Mouse (Mus musculus) cerebellum, postnatal 4 days (tissue): ENCODE results near the gene F3.
"Not testable (repeated sequence)": the region's sequence is repeated elsewhere in the genome, so short reads cannot be mapped to it uniquely, and the experiment has no call there.

ENCODE experiments used
- DNase-seq, 2 experiments: peaks; one replicate each; pipeline ENCODE4 v3.0.0; 2022; ENCODE audit warnings: low spot score in 2 of 2, mixed read lengths in 1 of 2

Gene F3

DNA sequence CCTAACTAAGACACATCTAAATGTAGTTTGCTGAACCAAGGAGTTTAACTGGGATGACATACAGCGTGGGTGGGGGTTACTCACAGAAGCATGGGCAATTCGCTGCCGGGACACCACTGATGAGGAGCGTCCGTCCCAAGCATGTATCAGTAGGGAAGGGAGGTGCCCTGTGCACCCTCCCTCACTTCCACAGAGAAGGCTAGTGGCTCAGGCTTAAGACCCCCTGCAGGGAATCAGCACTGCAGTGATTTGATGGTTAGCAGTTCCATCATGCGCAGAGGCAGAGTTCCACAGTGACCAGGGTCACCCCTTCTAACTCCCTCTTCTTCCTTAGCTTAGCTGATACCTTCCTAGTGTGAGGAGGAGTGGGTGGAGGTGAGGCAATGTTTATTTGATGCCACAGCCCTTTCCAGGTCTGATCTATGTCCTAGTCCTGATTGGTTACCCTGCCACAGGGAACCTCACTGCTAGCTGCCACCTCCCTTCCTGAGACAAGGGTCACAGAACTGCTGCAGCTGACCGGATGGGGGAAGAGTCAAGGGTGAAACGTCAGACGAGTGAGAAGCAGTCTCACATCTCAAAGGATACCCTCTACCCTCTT is 15.5 kb downstream of the F3 start:
- no peak for DNase-seq

DNA sequence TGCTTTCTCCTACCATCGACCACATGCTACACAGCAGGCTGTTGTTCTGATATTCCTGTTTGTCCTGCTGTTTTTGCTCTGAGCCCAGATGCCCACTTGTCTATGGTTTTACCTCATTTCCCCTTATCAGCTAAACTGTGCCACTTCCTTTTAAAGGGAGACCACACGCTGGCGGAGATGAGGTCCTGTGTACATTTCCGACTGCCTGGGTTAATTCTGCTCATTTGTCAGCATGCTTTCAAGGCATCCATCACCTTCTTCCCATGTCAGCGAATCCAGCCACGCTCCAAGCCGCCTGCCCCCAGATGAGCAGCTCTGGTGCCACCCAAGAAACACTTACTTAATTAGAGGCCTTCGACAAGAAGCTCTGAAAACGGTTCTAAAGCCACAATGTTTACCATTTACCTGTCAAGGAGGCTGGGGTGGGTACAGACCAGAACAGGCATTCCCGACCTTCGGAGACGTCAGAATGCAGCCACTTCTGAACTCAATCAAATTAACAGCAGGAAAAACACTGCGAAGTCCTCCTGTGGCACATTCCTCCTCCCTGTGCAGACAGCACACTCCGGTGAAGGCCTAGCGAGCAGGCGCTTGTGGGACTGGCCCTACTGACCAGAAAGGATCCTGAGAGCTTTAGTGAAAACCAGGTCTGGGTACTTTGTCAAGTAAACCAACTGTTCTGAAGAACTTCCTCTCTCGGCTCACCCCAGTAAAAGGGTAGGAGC is 16.3 kb downstream of the F3 start:
- no peak for DNase-seq

DNA sequence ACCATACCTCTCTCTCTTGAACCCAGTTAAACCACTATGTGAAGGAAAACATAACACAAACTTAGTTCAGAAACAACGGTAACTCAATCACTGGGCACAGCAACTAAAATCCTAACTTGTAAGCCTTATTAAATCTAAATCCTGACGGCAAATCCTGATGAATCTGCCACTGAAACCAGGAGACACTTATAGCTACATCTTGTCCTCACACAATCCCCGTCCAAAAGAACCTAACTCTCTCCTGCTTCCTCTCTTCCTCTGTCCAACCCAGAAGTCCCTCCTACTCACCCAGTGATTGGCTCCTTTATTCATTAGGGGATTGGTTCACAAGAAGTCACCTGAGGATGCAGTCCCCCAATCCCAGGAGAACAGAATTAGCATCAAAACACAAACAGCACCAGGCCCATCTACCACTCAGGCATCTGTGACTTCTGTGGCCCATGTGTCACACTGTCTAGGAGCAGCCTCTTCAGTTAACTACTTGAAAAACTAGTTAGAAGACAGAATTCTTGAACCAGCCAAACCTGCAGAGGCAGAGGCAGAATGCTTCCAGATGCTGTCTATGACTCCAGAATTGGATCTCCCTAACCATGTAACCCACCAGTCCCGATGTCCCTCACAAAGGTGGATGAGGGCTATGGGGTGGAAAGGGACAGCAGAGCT is 18.0 kb downstream of the F3 start:
- DNase-seq, result not testable (repeated sequence)

DNA sequence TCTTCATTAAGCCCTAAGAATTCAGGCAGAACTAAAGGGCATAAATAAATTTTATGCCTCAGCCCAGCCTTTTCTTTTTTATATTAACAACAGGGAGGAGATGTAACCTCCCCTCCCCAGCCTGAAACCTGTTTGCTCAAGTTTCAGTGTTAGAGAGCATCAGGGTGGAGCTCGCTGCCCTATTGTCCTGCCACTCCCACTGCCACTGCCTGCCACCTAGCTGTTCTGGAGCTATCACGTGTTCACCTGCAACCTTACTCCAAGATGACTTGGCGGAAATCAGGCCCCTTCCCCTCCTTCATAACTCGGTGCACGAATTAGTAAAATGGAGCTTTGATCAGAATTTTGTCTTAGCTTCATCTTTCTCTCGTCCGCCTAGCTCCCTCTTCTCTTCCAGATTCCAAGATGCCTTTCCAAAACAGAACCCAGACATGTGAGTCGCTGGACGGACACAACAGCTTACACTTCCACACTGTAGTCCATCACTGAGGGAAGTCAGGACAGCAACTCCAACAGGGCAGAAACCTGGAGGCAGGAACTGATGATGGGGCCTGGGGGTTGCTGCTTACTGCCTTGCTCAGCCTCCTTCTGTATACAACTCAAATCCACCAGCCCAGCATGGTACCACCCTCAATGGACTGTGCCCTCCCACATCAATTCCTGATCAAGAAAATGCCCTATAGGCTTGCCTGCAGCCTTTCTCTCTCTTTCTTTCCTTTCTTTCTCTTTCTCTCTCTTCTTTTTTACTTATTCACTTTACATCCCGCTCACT is 31.2 kb downstream of the F3 start:
- not testable (repeated sequence) for DNase-seq

DNA sequence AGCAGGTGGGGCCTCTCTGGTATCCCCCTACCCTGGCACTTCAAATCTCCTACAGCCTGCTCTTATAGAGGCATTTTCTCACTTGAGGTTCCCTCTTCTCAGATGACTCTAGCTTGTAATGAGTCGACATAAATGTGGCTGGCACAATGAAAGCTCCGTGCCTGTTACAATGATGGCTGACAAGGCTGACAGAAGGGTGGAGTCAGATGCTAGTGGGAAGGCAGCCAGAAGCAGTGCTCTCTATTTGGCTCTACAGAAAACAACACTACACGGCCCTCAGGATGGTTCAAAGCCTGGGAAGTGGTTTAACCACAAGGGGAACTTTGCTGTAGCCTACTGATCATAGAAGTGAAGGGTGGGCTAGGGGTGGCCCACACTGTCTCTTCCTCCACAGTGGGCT is 31.8 kb downstream of the F3 start:
- DNase-seq, result no peak

DNA sequence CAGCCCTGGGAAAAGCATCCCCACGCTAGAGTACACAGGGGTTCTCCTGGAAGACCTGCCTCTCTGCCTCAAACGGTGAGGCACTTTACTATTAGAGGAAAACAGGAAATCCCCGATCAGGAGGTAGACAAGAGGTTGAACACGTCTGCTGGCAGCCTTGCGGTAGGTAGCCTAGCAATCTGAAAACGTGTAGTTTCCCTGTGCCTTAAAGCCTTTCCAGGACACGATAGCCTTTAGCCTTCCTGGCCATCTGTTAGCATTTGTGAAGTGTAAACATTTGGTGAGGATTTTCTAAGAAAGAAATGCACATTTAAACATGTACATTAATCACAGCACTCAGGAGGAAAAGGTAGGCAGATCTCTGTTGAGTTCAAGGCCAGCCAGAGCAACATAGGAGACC is 35.0 kb downstream of the F3 start:
- no peak for DNase-seq

DNA sequence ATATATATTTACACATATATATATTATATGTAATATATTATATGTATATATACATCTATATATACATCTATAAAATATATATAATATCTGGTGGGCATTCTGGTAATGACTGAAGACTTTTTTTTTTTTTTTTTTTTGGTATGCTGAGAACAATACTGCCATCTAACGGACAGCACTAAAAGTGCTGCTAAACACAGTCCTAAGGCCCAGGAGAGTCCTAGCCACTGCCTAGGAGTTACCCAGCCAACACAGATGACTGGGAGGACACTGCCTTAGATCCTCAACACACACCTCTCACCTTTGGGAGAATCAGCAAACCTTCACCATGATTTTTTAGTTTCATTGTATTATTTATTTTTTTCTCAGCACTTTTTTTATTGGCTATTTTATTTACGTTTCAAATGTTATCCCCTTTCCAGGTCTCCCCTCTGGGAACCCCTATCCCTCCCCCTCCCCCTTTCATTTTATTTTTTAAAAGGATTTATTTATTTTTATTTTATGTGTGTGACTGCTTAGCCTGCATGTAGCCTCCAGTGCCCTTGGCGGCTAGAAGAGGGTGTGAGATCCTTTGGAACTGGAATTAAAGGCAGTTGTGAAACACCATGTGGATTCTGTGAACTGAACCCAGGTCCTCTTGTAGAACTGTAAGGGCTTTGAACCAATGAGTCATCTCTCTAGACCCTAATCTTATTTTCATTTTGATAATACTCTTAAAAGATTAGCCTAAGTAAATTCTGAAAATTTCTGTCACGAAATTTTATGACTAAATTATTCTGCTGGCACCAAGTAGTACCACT is 38.9 kb downstream of the F3 start:
- no peak for DNase-seq

DNA sequence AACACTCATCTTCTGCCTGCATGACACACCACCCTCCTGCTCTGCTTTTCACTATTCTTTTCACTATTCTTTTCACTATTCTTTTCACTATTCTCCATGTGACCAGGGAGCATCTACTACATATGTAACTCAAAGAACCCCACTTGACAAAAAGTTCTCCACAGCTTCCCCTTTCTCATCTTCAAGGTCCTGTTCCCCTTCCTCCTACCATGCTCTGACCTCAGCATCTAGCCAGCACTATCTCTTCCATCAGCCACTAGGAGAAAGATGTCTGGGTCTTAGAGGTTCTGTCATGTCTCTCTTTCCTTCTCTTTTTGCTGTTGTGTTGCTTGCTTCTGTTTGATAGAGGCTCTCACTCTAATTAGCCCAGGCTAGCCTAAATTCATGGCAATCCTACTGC is 42.7 kb downstream of the F3 start:
- DNase-seq, result no peak

DNA sequence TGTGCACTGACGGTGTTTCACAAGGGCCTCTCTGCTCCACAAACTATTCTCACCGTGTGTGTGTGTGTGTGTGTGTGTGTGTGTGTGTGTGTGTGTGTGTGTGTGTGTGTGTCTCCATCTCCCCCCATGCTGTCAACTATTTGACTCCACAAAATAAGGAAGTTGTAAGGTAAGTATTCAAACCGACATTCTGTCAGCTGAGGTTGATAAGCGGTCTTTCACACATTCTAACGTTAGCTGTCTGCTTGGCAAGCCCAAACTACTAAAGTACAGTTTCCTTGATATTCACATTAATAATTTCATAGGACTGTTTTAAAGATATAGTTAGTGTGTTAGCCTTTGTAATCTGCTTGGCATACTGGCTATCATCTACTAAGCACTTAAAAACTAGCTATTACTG is 43.5 kb downstream of the F3 start:
- no peak for DNase-seq

DNA sequence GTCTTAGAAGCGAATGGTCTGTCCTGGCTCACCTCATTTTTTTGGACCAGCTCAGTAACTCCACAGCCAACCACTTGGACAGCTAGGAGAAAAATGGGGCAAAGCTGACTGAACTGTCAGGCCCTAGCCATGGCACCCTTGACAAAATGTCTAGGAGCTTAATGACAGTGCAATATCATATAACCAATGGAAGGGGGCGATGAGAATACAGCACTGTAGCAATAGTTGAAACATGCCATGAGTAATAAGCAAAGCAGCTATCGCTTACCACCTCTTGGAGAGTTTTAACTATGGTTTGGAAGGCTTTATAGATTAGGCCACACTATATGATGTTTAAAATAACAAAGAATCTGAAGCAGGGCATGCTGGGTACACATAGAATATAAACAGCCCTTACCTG is 45.4 kb downstream of the F3 start:
- no peak for DNase-seq

DNA sequence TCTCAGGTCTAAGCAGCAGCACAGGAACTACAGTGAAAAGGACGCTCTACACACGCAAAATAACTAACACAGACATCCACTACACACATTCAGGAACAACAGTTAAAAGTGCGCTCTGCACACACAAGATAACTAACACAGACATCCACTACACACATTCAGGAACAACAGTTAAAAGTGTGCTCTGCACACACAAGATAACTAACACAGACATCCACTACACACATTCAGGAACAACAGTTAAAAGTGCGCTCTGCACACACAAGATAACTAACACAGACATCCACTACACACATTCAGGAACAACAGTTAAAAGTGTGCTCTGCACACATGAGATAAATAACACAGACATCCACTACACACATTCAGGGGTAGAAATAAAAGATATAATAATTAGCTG is 50.0 kb downstream of the F3 start:
- DNase-seq, result not testable (repeated sequence)

DNA sequence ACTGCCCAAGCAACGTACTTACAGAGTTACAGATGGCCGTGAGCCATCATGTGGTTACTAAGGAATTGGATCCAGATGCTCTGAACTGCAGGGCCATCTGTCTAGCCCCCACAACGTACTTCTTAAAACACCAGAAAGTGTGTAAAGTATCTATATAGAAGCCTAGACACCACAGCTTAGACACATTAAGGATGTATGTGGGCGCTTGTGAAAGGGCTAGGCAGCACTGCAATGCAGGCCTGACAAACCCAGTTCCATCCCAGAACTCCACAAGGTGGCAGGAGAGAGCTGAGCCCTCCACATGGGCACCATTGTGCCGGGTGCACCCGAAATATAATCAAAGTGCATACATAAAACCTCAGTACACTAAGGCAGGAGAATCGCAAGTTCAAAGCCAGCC is 54.6 kb downstream of the F3 start:
- peak; percentile 24 to 48 for DNase-seq

DNA sequence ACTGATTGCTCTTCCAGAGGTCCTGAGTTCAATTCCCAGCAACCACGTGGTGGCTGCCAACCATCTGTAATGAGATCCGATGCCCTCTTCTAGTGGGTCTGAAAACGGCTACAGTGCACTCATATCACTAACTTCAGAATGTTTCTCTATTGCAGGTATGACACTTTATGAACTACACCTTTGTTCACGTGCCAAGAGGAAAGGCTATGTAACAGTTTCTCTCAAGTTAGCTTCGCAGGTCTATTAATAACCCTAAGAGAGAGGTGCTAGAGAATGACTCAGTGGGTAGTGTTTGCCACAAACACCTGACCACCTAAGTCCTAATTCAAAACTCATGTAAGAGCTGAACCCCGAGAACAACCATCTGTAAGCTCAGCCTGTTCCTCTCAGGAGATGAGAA is 59.7 kb downstream of the F3 start:
- no peak for DNase-seq
